Mouse (Mus musculus): Measurements from ENCODE around the gene Ushbp1. TPM values are rescaled to one million over a fixed set of nuclear protein-coding genes. Genes with fewer than 3 reads are reported as not detected.
A peak's percentile ranks its signal among the peaks of the same experiment; 100 is the strongest.

The Ushbp1 gene
- polyA plus RNA-seq, 1 experiment from 2014 or later = 6.7 TPM

GRCm38 (mm10) chr8:71406099-71407015 lies 10.8 kb upstream of the Ushbp1 start:
- Histone ChIP-seq H3K4me1 (replicated peaks; ENCODE audit: control insufficient read depth, insufficient read depth, low read length) (peaks cover 8% of the 10 kb centered on the region), H3K9me3 (ENCODE audit: control insufficient read depth, low read length) (no peaks in the 10 kb centered on the region), H3K4me2 (peak overlapping the region; percentile 74), H3K36me3 (ENCODE audit: control insufficient read depth, insufficient read depth, low read length) (peaks cover 22% of the 10 kb centered on the region), H3K27ac (ENCODE audit: low read depth, low read length) (peak overlapping the region; percentile 83), H3K27me3 (replicated peaks; ENCODE audit: control insufficient read depth, insufficient read depth, low read length) (no peaks in the 10 kb centered on the region), H3K9ac (ENCODE audit: low read depth, low read length) (peak overlapping the region; percentile 94), H3K4me3 (ENCODE audit: low read depth, low read length) (peak overlapping the region; percentile 94)
- WGBS = under 1% methylated on average over 55 of the region's 55 CpGs
- peak; percentile 82 for ATAC-seq (replicated peaks; ENCODE audit: low FRiP score)
- DNase-seq (ENCODE audit: low spot score) = peak; percentile 81

DNA sequence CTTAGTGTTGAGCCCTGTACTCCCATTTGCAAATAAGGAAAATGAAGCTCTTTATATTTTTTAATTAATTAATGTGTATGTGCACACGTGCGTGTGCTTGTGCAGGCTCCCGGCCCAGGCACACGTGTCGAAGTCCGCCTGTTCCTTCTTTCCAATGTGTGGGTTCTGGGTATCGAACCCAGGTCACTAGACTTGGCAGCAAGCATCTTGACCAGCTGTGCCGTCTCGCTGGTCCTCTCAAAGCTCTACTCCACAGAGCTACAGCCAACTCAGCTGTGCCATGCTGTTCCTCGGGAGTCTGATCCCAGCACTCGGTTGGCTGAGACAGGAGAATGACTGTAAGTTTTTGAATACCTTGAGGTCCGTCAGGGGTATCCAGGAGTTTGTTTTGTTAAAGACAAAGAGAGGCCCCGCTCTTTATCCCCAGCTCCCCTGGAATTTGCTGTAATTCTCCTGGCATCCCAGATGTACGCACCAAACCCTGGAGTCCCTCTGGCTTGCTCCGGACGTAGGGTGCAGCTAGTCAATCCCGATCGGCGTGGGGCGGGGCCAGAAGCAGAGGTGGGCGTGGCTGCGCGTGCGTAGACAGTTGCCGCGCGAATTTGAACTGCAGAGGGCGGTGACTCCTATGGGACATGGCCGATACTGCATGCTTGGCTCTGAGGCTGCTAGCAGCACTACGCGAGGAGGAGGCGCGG lies 9.9 kb upstream of the Ushbp1 start, which contains the start of gene Ankle1:
Ankle1 (plus strand) TSS at position 610 of the 698 bp plus-strand sequence.
- peak within 1 kb of the TSS; percentile 74 for H3K4me2 ChIP-seq
- peak; percentile 85 for ATAC-seq (replicated peaks; ENCODE audit: low FRiP score)
- H3K27me3 ChIP-seq (replicated peaks; ENCODE audit: control insufficient read depth, insufficient read depth, low read length) = no peaks in the 10 kb centered on the region
- H3K4me1 ChIP-seq (replicated peaks; ENCODE audit: control insufficient read depth, insufficient read depth, low read length) = peaks cover 8% of the 10 kb centered on the region
- 13% methylated on average over 33 of the region's 33 CpGs for WGBS
- peaks cover 24% of the 10 kb centered on the region for H3K36me3 ChIP-seq (ENCODE audit: control insufficient read depth, insufficient read depth, low read length)
- peak within 1 kb of the TSS; percentile 94 for H3K9ac ChIP-seq (ENCODE audit: low read depth, low read length)
- peak within 1 kb of the TSS; percentile 94 for H3K4me3 ChIP-seq (ENCODE audit: low read depth, low read length)
- DNase-seq (ENCODE audit: low spot score) = peak; percentile 98
- H3K27ac ChIP-seq (ENCODE audit: low read depth, low read length) = peak within 1 kb of the TSS; percentile 83
- H3K9me3 ChIP-seq (ENCODE audit: control insufficient read depth, low read length) = no peaks in the 10 kb centered on the region

DNA sequence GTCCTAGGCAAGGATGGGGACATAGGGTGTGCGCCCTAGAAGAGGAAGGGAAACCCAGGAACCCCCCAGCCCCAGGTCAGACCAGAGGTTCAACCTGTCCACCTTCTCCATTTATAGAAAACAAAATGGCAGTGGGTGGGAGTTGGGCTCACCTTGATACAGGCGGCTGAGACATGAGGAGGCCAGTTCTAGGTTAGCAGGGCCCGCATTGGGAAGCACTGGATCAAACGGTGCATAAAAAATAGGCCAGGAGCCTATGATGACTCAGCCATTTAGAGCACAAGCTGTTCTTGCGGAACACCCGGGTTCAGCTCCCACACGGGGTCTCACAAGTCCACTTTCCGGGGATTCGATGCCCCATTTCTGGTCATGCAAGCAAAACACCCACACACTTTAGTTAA lies 9.3 kb upstream of the Ushbp1 start:
- 74% methylated on average over 9 of the region's 9 CpGs for WGBS

GRCm38 (mm10) chr8:71404011-71404410 lies 8.4 kb upstream of the Ushbp1 start:
- Histone ChIP-seq H3K4me2 (no peak overlapping the region), H3K36me3 (ENCODE audit: control insufficient read depth, insufficient read depth, low read length) (peaks cover 27% of the 10 kb centered on the region), H3K9ac (ENCODE audit: low read depth, low read length) (no peak overlapping the region), H3K9me3 (ENCODE audit: control insufficient read depth, low read length) (no peaks in the 10 kb centered on the region), H3K4me1 (replicated peaks; ENCODE audit: control insufficient read depth, insufficient read depth, low read length) (peaks cover 8% of the 10 kb centered on the region), H3K4me3 (ENCODE audit: low read depth, low read length) (no peak overlapping the region), H3K27me3 (replicated peaks; ENCODE audit: control insufficient read depth, insufficient read depth, low read length) (no peaks in the 10 kb centered on the region), H3K27ac (ENCODE audit: low read depth, low read length) (no peak overlapping the region)
- DNase-seq (ENCODE audit: low spot score) = peak; percentile 28
- WGBS = 82% methylated on average over 8 of the region's 8 CpGs
- ATAC-seq (replicated peaks; ENCODE audit: low FRiP score) = no peak

More for the DNA sequence above, 9.3 kb upstream of the Ushbp1 start:
- H3K4me3 ChIP-seq (ENCODE audit: low read depth, low read length) = peak overlapping the region; percentile 94
- peak overlapping the region; percentile 39 for H3K9ac ChIP-seq (ENCODE audit: low read depth, low read length)
- no peaks in the 10 kb centered on the region for H3K27me3 ChIP-seq (replicated peaks; ENCODE audit: control insufficient read depth, insufficient read depth, low read length)
- no peaks in the 10 kb centered on the region for H3K9me3 ChIP-seq (ENCODE audit: control insufficient read depth, low read length)
- H3K36me3 ChIP-seq (ENCODE audit: control insufficient read depth, insufficient read depth, low read length) = peaks cover 24% of the 10 kb centered on the region
- no peak overlapping the region for H3K27ac ChIP-seq (ENCODE audit: low read depth, low read length)
- peaks cover 8% of the 10 kb centered on the region for H3K4me1 ChIP-seq (replicated peaks; ENCODE audit: control insufficient read depth, insufficient read depth, low read length)
- ATAC-seq (replicated peaks; ENCODE audit: low FRiP score) (no peak), DNase-seq (ENCODE audit: low spot score) (peak; percentile 31)
- H3K4me2 ChIP-seq = peak overlapping the region; percentile 74

DNA sequence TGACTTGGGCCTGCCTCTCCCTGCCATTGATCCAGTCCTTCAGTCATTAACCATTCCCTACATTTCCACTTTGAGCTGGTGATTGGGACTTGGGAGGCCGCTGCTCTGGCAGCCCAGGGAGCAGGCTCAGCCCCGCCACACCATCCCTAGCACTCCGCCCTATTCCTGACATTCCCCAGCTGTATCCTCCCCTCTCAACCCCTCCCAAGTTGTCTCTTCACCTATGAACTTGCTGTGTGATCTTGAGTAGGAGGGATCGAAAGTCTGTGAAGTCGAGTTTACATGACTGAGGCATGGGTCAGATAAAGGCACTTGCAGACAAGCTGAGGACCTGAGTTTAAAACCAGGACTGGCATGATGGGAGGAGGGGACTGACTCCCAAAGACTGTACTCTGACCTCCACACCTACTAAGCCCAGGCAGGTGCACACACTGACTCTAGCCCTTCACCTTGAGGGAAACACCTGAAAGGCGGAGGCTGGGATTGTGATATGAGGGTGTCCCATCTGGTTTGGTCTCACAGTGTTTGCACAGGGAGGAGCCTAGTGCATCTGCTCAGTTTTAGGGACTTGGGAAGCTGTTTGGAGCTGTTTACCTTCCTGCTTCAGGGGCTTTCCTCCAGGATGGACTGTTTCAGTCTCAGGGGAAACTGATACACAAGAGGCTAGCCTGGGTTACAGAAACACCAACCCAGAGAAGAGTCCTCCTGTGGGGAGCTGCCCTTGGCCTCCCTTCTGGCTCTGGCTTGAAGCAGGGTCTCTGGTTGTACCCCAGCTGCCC lies 7.7 kb upstream of the Ushbp1 start:
- DNase-seq (ENCODE audit: low spot score) (no peak), ATAC-seq (replicated peaks; ENCODE audit: low FRiP score) (no peak)
- Histone ChIP-seq H3K36me3 (ENCODE audit: control insufficient read depth, insufficient read depth, low read length) (peaks cover 25% of the 10 kb centered on the region), H3K9me3 (ENCODE audit: control insufficient read depth, low read length) (no peaks in the 10 kb centered on the region), H3K27me3 (replicated peaks; ENCODE audit: control insufficient read depth, insufficient read depth, low read length) (no peaks in the 10 kb centered on the region), H3K4me3 (ENCODE audit: low read depth, low read length) (no peak overlapping the region), H3K4me2 (no peak overlapping the region), H3K9ac (ENCODE audit: low read depth, low read length) (0 out of 2 replicates have a peak overlapping the region, but pooled peaks have one; percentile 26), H3K27ac (ENCODE audit: low read depth, low read length) (no peak overlapping the region), H3K4me1 (replicated peaks; ENCODE audit: control insufficient read depth, insufficient read depth, low read length) (peaks cover 8% of the 10 kb centered on the region)
- 79% methylated on average over 6 of the region's 6 CpGs for WGBS

GRCm38 (mm10) chr8:71402446-71402964 lies 6.9 kb upstream of the Ushbp1 start:
- 90% methylated on average over 9 of the region's 9 CpGs for WGBS
- no peak overlapping the region for H3K27ac ChIP-seq (ENCODE audit: low read depth, low read length)
- DNase-seq (ENCODE audit: low spot score) = peak; percentile 30

DNA sequence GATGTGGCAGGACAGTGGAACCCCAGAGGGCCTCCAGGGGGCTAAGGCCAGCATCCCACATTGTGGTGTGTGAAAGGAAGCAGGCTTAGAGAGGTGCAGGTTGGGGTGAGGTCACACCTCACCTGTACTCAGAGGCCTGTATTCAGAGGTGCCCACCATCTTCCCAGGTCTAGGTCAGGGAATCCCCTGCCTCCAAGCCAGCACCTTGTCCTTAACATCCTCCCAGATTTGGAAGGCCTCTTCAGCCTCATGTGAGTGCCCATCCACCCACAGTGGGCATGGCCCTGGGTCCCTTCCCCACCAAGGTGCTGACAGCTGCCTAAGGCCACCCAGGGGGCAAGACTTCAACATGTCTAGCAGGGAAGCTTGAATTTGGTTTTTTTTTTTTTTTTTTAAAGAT lies 5.9 kb upstream of the Ushbp1 start:
- DNase-seq (ENCODE audit: low spot score) (no peak), ATAC-seq (replicated peaks; ENCODE audit: low FRiP score) (no peak)
- H3K36me3 ChIP-seq (ENCODE audit: control insufficient read depth, insufficient read depth, low read length) = peaks cover 15% of the 10 kb centered on the region
- H3K4me3 ChIP-seq (ENCODE audit: low read depth, low read length) = no peak overlapping the region
- H3K4me2 ChIP-seq = no peak overlapping the region
- H3K9ac ChIP-seq (ENCODE audit: low read depth, low read length) = no peak overlapping the region
- no peaks in the 10 kb centered on the region for H3K9me3 ChIP-seq (ENCODE audit: control insufficient read depth, low read length)
- no peaks in the 10 kb centered on the region for H3K27me3 ChIP-seq (replicated peaks; ENCODE audit: control insufficient read depth, insufficient read depth, low read length)
- H3K27ac ChIP-seq (ENCODE audit: low read depth, low read length) = no peak overlapping the region
- peaks cover 9% of the 10 kb centered on the region for H3K4me1 ChIP-seq (replicated peaks; ENCODE audit: control insufficient read depth, insufficient read depth, low read length)

More at GRCm38 (mm10) chr8:71402446-71402964, 6.9 kb upstream of the Ushbp1 start:
- no peak overlapping the region for H3K9ac ChIP-seq (ENCODE audit: low read depth, low read length)
- ATAC-seq (replicated peaks; ENCODE audit: low FRiP score) = no peak
- no peak overlapping the region for H3K4me2 ChIP-seq
- H3K4me3 ChIP-seq (ENCODE audit: low read depth, low read length) = no peak overlapping the region
- H3K4me1 ChIP-seq (replicated peaks; ENCODE audit: control insufficient read depth, insufficient read depth, low read length) = peaks cover 12% of the 10 kb centered on the region
- no peaks in the 10 kb centered on the region for H3K27me3 ChIP-seq (replicated peaks; ENCODE audit: control insufficient read depth, insufficient read depth, low read length)
- H3K36me3 ChIP-seq (ENCODE audit: control insufficient read depth, insufficient read depth, low read length) = peaks cover 19% of the 10 kb centered on the region
- no peaks in the 10 kb centered on the region for H3K9me3 ChIP-seq (ENCODE audit: control insufficient read depth, low read length)

- H3K4me1 ChIP-seq (replicated peaks; ENCODE audit: control insufficient read depth, insufficient read depth, low read length) = peaks cover 12% of the 10 kb centered on the region
- DNase-seq (ENCODE audit: low spot score) (no peak), ATAC-seq (replicated peaks; ENCODE audit: low FRiP score) (no peak)
- no peak overlapping the region for H3K4me3 ChIP-seq (ENCODE audit: low read depth, low read length)
- WGBS = 89% methylated on average over 2 of the region's 2 CpGs
- H3K36me3 ChIP-seq (ENCODE audit: control insufficient read depth, insufficient read depth, low read length) = peaks cover 15% of the 10 kb centered on the region
- H3K9me3 ChIP-seq (ENCODE audit: control insufficient read depth, low read length) = no peaks in the 10 kb centered on the region
- no peak overlapping the region for H3K9ac ChIP-seq (ENCODE audit: low read depth, low read length)
- H3K27ac ChIP-seq (ENCODE audit: low read depth, low read length) = no peak overlapping the region
- no peaks in the 10 kb centered on the region for H3K27me3 ChIP-seq (replicated peaks; ENCODE audit: control insufficient read depth, insufficient read depth, low read length)
- H3K4me2 ChIP-seq = no peak overlapping the region
These were observed 5.2 kb upstream of the Ushbp1 start for GRCm38 (mm10) chr8:71400826-71401225.
